Mouse (Mus musculus) cerebellum, postnatal 25 days (tissue): Measurements from ENCODE around the gene Slc46a3.

ENCODE experiments used
- DNase-seq, 2 experiments: peaks; one replicate each; pipeline ENCODE4 v3.0.0; 2021; ENCODE audit warnings: mixed read lengths in 2 of 2

The Slc46a3 gene

DNA sequence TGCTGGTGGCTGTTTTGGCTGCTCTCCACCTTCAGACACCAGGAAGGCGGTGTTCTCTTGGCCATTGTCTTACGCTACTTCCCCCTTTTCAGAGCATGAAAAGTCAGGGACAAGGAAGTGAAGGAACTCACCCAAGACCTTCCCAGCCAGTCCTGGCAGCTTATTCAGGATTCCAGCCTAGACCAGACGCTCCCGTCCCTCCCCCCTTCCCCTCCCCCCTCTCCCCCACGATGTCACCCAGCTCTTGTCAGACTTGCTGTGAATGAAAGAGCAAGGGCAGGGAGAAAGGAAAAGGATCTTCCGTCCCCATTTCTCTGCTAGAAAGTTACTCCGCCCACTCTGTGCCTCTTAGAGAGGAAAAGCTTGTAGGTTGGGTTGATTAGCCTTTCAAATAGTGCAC, 51.3 kb downstream of the Slc46a3 start:
- DNase-seq, result no peak

DNA sequence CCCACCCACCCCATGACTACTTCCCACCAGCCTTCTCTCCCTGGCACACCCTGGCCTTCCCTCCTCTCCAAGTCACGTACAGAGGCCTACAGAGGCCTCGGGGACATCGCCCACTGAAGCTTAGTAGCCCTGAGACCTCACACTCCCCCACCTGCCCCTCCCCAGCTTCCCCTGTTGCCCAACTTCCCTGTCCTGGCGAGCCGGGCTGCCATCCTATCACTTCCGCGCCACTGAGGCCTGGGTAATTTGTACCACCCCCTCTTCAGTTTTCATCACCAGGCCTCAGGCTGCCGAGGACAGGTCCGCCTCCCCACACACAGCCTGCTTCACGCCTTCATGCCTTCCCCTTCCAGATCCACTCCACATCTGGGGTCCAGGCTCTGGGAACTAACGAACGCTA, 55.2 kb downstream of the Slc46a3 start:
- no peak for DNase-seq

DNA sequence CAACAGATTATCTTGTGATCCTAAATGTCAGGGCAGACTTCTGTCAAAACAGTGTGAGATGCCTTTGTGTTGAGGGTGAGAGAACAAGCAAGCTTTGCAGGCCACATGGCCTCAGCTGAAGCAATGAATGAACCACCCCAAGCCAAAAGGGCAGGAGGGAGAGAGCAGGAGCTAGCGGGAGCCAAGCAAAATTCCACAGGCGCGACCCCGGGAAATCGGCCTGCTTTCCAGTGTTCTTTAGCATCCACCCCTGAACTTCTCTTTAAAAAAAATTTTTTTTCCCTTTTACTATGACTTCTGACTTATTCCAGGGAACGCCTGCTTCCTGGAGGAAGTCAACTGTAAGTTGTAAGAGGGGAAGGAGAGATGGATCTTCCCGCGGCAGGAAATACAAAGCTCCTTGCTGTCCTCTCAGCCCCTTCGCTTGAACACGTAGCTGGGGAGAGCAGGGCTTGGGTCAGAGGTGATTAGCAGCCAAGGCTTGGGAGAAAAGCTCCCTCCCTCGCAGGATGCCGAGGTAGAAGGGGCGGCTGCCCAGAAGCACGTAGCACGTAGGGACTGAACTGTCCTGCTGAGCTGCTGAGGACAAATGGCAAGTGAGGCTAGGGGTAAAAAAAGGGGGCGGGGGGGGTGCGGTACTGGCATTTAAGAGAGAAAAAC, 59.6 kb downstream of the Slc46a3 start:
- DNase-seq, result no peak

DNA sequence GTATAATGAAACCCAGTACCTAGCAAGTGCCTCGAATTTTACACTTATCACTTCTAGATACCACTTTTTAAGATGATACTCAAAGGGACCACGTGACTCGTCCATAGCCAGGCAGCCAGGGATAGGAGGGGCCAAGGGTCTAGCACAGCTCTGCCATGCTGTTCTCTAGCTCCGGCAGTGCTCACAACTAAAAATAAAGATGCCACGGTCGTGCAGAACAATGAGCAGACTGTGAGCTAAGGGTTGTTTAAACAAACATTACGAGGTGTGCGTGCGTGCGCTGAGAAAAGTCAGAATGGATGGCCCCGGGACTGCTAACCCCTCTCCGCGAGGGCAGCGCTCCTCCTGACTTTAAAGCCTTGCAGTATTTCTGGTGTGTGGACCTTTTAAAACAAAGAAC, 61.8 kb downstream of the Slc46a3 start:
- DNase-seq, result no peak

DNA sequence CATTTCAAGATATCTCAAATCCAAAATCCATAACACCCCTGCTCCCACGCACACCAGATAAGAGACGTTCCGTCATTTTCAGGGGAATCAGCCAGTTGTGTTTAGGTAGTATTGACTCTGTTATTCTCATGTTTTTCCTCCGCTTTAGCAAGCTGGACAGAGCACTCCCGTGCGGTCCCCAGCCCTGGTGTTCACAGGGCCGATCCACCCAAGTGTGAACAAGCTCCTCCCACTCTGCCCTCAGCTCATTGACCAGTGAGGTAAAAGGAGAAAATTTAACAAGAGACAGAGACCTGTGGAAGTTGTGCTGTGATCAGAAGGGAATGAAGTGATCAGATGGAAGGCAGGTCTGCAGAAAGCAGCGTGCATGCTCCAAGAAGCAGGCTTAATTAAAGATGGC, 65.8 kb downstream of the Slc46a3 start:
- no peak for DNase-seq
